Mouse (Mus musculus) liver, embryonic 12.5 days (tissue): ENCODE data around the gene Srl. TPM values are rescaled to one million over a fixed set of nuclear protein-coding genes. Genes with fewer than 3 reads are reported as not detected.
"Not testable (repeated sequence)": the region's sequence is repeated elsewhere in the genome, so short reads cannot be mapped to it uniquely, and the experiment has no call there.

Experiments
- ATAC-seq: fragments of 200-750 bp; cut with Nextera tagmentation; 2 replicates; pipeline ENCODE4 v1.8.0; 2017; ENCODE audit warnings: moderate number of reproducible peaks, mild to moderate bottlenecking, moderate library complexity
- H3K27ac ChIP-seq: fragments of 300-500 bp; sonication (generic); 2 replicates; pipeline ENCODE4 v1.5.1; 2016; ENCODE audit warnings: mild to moderate bottlenecking
- H3K27me3 ChIP-seq: fragments of 300-500 bp; sonication (generic); replicated peaks from 2 replicates; pipeline ENCODE4 v1.6.1; 2016; ENCODE audit warnings: mild to moderate bottlenecking, moderate library complexity
- H3K36me3 ChIP-seq: fragments of 300-500 bp; sonication (generic); 2 replicates; pipeline ENCODE4 v1.6.1; 2016; ENCODE audit warnings: mild to moderate bottlenecking, moderate library complexity
- H3K4me1 ChIP-seq: fragments of 300-500 bp; sonication (generic); 2 replicates; pipeline ENCODE4 v1.6.1; 2016
- H3K4me2 ChIP-seq: fragments of 300-500 bp; sonication (generic); 2 replicates; pipeline ENCODE4 v1.6.1; 2016; ENCODE audit warnings: mild to moderate bottlenecking, moderate library complexity
- H3K4me3 ChIP-seq: fragments of 300-500 bp; sonication (generic); 2 replicates; pipeline ENCODE4 v1.5.1; 2016; ENCODE audit warnings: mild to moderate bottlenecking, moderate library complexity
- H3K9ac ChIP-seq: fragments of 300-500 bp; sonication (generic); 2 replicates; pipeline ENCODE4 v1.6.1; 2016; ENCODE audit warnings: mild to moderate bottlenecking, moderate library complexity
- H3K9me3 ChIP-seq: fragments of 300-500 bp; sonication (generic); replicated peaks from 2 replicates; pipeline ENCODE4 v1.6.1; 2016; ENCODE audit warnings: mild to moderate bottlenecking, moderate library complexity
- WGBS: fragments of 180-500 bp; shearing (Covaris S2); methylation state at CpG from one replicate; pipeline ENCODE4 v1.1.7; 2016; ENCODE audit not compliant: insufficient replicate concordance; 5-methylcytosine and 5-hydroxymethylcytosine counted together
- polyA plus RNA-seq: library from polyadenylated mRNA; unstranded; fragments of >200 nt; fragmentation: Nextera tagmentation; extraction: Ambion mirVana; gene quantifications from 2 replicates; pipeline ENCODE4 v1.2.1, GENCODE M21; 2016

Srl gene
- polyA plus RNA-seq, 1 experiment from 2014 or later, result 5.6 TPM

DNA sequence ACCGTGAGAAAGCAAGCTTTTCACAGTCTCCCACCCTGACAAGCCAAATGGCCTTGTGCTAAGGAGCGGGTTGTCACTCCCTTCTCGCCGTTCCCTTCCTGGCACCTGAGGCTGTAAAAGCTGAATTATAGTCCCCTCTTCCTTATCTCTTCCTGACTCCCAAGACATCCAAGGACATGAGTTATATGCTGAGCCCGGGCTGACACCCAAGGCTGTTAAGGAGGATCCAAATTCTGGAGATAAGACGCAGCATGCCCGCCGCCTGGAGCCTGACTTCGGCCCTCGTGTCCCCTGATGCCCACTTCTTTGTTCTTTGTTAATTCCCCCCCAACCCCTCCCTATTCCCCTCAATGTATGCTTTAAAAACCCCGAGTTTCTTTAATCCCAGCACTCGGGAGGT is 14.2 kb downstream of the Srl start:
- not testable (repeated sequence) for H3K36me3 ChIP-seq, H3K4me1 ChIP-seq, H3K9ac ChIP-seq, H3K27ac ChIP-seq, H3K4me3 ChIP-seq, ATAC-seq, H3K4me2 ChIP-seq, H3K27me3 ChIP-seq, H3K9me3 ChIP-seq
- 82% methylated on average over 12 of the region's 12 CpGs for WGBS

DNA sequence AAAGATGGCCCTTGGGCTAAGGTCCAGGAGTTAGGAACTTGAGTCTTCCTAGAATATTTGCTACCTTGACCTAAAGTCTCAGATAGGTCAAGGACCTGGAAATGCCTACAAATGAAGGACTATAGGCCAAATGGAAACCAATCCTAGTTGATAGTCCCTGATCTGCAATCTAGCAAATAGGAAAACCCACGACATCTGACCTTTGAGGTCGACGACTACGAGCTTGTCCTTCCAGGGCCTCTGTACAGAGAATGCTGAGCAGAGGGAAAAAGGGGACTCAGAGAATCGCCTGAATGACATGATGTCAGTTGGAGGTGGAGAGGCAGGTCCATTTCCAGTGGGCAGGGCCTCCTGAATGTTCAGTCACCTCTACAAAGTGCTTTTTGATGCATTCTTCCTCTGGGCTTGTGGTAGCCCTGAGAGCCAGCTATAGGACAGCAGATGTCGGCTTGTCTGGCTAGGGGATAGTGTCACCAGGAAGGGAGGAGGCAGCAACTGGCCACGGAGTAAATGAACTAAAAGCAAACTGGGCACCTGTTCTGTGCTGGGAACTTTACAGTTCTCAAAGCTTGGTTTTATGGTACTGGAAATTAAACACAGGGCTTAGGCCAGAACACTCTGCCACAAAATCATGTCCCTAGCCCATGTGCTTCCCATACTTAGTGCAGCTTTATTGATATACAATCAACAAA is 18.2 kb downstream of the Srl start:
- H3K4me2 ChIP-seq, result no peak overlapping the region
- H3K9ac ChIP-seq, result no peak overlapping the region
- no peak for ATAC-seq
- 0 out of 2 replicates have a peak, but pooled peaks cover 8% of the 10 kb centered on the region for H3K4me1 ChIP-seq
- H3K9me3 ChIP-seq, result no peaks in the 10 kb centered on the region
- H3K36me3 ChIP-seq, result no peaks in the 10 kb centered on the region
- H3K27ac ChIP-seq, result no peak overlapping the region
- no peaks in the 10 kb centered on the region for H3K27me3 ChIP-seq
- WGBS, result 51% methylated on average over 7 of the region's 7 CpGs
- H3K4me3 ChIP-seq, result no peak overlapping the region

DNA sequence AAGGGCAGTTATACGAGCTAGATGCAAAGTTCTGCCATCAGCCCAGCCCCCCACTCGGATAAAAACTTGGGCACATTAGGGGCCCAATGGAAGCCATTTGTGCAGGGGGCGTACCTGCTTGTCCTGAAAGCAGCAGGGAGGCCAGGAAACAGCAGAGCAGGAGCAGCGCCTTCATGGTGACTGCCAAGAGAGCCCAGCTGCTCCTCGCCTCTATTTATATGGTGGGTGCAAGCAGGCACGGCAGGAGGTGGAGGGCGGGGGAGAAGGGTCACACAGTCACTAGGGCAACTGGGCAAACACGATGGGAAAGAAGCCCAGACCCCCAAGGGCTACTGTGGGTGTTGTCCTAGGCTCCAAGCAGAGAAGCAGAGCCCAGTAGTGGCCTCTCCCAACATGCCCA is 18.7 kb downstream of the Srl start:
- Histone ChIP-seq H3K4me1 (0 out of 2 replicates have a peak, but pooled peaks cover 8% of the 10 kb centered on the region), H3K9me3 (no peaks in the 10 kb centered on the region), H3K27ac (no peak overlapping the region), H3K36me3 (no peaks in the 10 kb centered on the region), H3K9ac (no peak overlapping the region), H3K4me2 (no peak overlapping the region), H3K4me3 (no peak overlapping the region), H3K27me3 (no peaks in the 10 kb centered on the region)
- WGBS, result 53% methylated on average over 8 of the region's 8 CpGs
- ATAC-seq, result no peak

DNA sequence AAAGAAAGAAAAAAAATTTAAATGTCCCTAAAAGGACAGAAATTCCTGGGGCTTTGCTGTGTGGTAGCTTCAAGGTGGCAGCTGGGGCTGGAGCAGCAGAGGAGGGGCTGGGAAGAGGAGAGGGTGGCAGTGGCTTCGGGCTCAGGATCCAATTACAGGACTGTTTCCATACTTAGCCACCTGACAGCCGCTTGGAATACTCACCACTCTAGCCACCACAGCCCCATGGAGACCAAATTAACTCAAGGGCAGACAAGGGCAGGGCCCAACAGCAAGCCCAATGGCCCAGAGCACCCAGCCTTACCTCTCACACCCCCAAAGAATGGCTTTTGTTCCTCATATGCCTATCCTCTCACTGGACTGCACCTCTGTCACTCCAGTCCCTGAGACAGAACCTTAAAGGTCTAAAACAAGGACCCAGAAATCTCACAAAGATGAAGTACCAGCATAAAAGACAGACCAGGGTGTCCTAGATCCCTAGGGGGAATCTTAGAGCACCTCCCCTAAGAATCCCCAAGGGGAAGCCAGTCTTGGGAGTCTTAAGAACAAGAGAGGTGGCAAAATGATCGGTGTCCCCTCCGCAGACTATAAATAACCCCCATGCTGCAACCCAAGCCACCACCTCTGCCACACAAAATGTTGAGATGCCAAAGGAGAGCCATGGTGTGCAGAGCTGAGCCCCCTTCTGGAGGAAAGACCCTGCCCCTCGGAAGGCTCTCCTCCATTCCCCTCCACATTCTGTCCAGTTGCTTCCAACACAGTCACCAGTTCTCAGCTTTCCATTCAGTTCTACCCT is 19.7 kb downstream of the Srl start:
- Histone ChIP-seq H3K4me2 (no peak overlapping the region), H3K4me3 (no peak overlapping the region), H3K9me3 (no peaks in the 10 kb centered on the region), H3K27me3 (no peaks in the 10 kb centered on the region), H3K36me3 (no peaks in the 10 kb centered on the region), H3K4me1 (0 out of 2 replicates have a peak, but pooled peaks cover 8% of the 10 kb centered on the region), H3K27ac (no peak overlapping the region), H3K9ac (no peak overlapping the region)
- WGBS, result 68% methylated on average over 5 of the region's 5 CpGs
- ATAC-seq, result no peak

DNA sequence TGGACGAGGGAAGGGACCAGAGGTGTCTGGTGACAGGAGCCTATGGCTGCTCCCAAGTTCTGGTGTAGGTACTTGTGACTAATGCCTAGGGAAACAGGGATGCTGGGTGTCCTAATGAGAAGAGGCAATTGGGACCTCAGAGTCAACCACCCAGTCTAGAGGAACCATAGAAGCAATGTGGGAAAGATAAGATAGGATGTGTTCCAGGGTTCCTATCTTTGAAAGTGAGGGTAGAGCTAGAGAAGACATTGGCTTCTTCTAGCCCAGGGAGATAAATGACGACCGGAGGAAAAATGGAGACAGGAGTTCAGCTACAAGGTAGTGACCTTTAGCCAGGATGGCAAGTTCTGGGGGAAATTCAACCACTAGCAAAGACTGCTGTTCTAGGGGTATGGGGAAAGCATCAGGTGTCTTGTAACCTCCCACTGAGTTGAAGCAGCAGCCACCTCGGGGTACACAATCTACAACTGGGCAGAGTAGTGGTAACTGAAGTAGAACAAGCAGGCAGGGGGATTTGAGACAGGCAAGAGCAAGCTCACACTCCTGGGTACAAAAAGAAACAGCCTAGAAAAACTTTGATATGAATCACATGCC is 20.4 kb downstream of the Srl start:
- H3K9me3 ChIP-seq, result no peaks in the 10 kb centered on the region
- no peak overlapping the region for H3K27ac ChIP-seq
- WGBS, result 48% methylated on average over 4 of the region's 4 CpGs
- H3K4me2 ChIP-seq, result no peak overlapping the region
- no peaks in the 10 kb centered on the region for H3K36me3 ChIP-seq
- no peaks in the 10 kb centered on the region for H3K27me3 ChIP-seq
- H3K4me1 ChIP-seq, result 0 out of 2 replicates have a peak, but pooled peaks cover 8% of the 10 kb centered on the region
- ATAC-seq, result no peak
- no peak overlapping the region for H3K9ac ChIP-seq
- no peak overlapping the region for H3K4me3 ChIP-seq

DNA sequence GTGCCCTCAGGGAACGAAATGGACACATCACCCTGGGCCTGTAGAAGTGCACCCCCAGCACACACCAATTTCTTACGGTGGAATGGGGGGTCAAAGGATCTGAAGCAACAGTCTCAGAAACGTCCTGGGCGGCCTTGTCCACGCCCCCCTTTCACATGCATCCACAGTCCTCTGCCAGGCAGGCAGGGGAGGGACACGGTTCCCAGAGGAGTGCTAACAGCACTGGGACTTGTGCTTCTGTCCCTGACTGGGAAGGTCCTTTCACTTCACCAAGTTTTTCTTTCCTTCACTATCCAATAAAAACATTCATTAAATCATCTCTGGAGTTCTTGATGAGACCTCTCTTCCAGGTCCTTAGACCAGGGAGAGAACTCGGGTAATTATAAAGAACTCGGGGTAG is 20.9 kb downstream of the Srl start:
- H3K4me2 ChIP-seq, result no peak overlapping the region
- H3K9me3 ChIP-seq, result no peaks in the 10 kb centered on the region
- no peak for ATAC-seq
- no peak overlapping the region for H3K27ac ChIP-seq
- 0 out of 2 replicates have a peak, but pooled peaks cover 8% of the 10 kb centered on the region for H3K4me1 ChIP-seq
- no peaks in the 10 kb centered on the region for H3K36me3 ChIP-seq
- H3K27me3 ChIP-seq, result no peaks in the 10 kb centered on the region
- no peak overlapping the region for H3K9ac ChIP-seq
- no peak overlapping the region for H3K4me3 ChIP-seq
- 64% methylated on average over 8 of the region's 8 CpGs for WGBS

DNA sequence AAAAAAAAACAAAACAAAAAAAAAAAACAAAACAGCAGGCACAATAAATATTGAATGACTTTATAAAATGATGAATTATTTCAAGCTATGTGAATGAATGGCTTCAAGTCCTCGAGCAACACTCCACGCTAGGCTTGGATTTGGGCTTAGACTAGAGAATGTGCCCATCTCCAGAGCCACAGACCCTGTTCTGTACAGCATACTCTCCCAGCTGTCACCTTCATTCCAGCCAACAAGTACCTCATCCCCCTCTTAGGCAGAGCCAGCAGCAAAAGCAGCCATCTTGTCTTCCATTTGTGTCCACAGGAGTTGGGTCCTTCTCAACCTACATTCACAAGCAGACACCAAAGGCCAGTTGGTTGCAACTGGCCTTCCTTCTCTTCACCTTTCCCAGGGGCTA is 21.8 kb downstream of the Srl start:
- Histone ChIP-seq H3K27me3 (no peaks in the 10 kb centered on the region), H3K4me2 (no peak overlapping the region), H3K4me3 (no peak overlapping the region), H3K9me3 (no peaks in the 10 kb centered on the region), H3K27ac (no peak overlapping the region), H3K36me3 (no peaks in the 10 kb centered on the region), H3K9ac (no peak overlapping the region), H3K4me1 (0 out of 2 replicates have a peak, but pooled peaks cover 8% of the 10 kb centered on the region)
- 77% methylated on average over 2 of the region's 2 CpGs for WGBS
- no peak for ATAC-seq

DNA sequence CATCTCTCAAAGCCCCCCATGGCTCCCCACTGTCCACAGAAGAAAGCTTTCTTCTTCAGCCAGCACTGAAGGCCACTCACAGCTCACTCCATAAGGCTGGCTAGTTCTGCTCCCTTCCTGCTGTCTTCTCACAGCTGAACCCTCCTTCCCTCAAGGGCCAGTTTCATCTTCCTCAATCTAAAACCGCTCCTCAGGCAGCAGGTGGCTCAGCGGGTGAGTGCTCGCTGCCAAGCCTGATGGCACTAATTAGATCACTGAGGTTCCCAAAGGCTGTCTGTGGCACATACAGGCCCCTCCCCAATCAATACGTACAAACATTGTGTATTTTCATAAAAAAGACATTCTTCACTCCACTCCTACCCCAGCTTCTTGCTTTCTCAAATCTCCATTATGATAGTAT is 22.5 kb downstream of the Srl start:
- no peaks in the 10 kb centered on the region for H3K27me3 ChIP-seq
- no peaks in the 10 kb centered on the region for H3K9me3 ChIP-seq
- H3K9ac ChIP-seq, result no peak overlapping the region
- H3K4me3 ChIP-seq, result no peak overlapping the region
- 60% methylated on average over 4 of the region's 4 CpGs for WGBS
- ATAC-seq, result no peak
- H3K36me3 ChIP-seq, result no peaks in the 10 kb centered on the region
- no peak overlapping the region for H3K4me2 ChIP-seq
- H3K4me1 ChIP-seq, result peaks cover 11% of the 10 kb centered on the region; the same call in 1 of the 2 replicates
- H3K27ac ChIP-seq, result no peak overlapping the region

DNA sequence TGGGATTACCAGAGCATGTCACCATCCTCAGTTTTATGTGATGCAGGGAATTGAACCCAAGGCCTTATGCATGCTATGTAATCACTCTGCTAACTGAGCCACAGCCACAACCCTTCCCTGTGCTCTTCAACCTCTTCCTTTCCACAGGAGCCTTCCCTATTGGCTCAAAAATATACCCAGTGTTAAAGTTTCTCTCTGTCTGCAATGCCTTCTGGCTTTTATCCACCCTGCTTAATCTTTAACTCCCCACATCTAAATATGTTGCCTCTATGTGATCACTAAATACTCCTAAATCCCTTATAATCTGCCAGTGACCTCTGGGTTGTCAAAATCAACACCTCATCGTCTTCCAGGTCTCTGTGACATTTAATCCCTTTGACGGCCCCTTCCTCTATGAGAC is 23.7 kb downstream of the Srl start:
- H3K4me2 ChIP-seq, result no peak overlapping the region
- no peak overlapping the region for H3K4me3 ChIP-seq
- 49% methylated on average over 2 of the region's 2 CpGs for WGBS
- H3K27ac ChIP-seq, result no peak overlapping the region
- peaks cover 10% of the 10 kb centered on the region for H3K4me1 ChIP-seq
- H3K27me3 ChIP-seq, result no peaks in the 10 kb centered on the region
- no peak for ATAC-seq
- H3K9me3 ChIP-seq, result no peaks in the 10 kb centered on the region
- no peaks in the 10 kb centered on the region for H3K36me3 ChIP-seq
- H3K9ac ChIP-seq, result no peak overlapping the region

DNA sequence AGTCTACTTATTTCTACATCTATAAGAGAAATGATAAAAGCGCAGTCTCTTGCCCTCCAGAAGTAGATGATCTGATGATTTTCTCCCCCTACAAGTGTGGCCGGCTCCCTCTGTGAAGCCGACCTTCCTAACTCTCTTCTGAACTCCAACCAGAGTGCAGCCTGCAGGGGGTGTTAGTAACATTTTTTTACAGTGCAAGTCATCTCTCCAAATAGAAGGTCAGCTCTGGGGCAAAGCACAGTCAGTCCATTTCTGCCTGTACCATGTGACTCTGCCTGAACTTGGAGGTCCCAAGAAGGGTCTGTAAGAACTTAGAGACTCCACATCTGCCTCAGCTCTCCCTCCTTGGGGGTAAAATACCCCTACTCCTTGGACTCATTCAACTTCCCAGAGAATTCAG is 27.2 kb downstream of the Srl start:
- no peak overlapping the region for H3K4me2 ChIP-seq
- H3K9me3 ChIP-seq, result no peaks in the 10 kb centered on the region
- H3K9ac ChIP-seq, result no peak overlapping the region
- no peaks in the 10 kb centered on the region for H3K27me3 ChIP-seq
- no peak for ATAC-seq
- peaks cover 11% of the 10 kb centered on the region for H3K4me1 ChIP-seq
- H3K27ac ChIP-seq, result no peak overlapping the region
- WGBS, result 76% methylated on average over 3 of the region's 3 CpGs
- H3K4me3 ChIP-seq, result no peak overlapping the region
- H3K36me3 ChIP-seq, result no peaks in the 10 kb centered on the region

DNA sequence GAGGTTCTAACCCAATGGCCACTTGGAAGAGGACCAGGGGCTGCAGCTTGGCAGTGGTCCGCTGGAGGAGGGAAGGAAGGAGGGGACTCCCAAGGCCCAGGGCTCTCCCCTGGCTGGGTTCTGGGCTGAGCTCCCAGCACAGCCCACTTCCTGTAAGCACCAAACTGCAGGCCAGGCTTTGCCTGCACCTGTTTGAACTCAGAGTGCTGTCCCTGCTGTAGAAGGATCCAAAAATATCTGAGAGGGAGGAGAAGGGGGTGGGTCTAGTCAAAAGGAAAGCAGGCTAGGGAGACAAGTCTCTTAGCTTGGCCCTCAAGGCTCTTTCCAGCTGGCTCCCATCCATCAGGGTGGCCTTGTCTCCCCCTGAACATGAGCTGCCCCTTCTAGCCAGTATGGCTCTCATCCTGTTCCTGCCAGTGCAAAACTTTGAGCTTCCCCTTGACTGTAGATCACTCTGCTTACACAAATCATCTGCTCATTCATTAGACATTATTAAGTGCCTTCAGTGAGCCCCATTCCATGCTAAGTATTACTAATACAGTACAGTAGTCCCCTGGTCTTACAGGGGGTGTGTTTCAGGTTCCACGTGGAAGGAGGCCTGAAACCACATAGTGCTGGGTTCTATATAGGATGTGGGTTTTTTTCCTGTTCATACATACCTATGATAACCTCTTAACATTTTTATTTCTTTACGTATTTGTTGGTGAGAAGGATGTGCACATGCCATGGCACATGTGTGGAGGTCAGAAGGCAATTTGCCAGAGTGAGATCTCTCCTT is 28.8 kb downstream of the Srl start:
- ATAC-seq, result no peak
- no peak overlapping the region for H3K9ac ChIP-seq

More for the DNA sequence above, 28.8 kb downstream of the Srl start:
- 44% methylated on average over 3 of the region's 3 CpGs for WGBS
- Histone ChIP-seq H3K27ac (no peak overlapping the region), H3K4me3 (no peak overlapping the region), H3K36me3 (no peaks in the 10 kb centered on the region), H3K4me2 (no peak overlapping the region), H3K27me3 (no peaks in the 10 kb centered on the region), H3K9me3 (no peaks in the 10 kb centered on the region), H3K4me1 (peaks cover 11% of the 10 kb centered on the region)
